Mouse (Mus musculus) thymus, adult 2 months (tissue): ENCODE results near the gene Erbb3. TPM values are rescaled to one million over a fixed set of nuclear protein-coding genes. Genes with fewer than 3 reads are reported as not detected.

ENCODE experiments used
- DNase-seq: peaks from one replicate; pipeline ENCODE4 v3.0.0; 2021
- H3K27ac ChIP-seq: fragments of 200-500 bp; 2 replicates; pipeline ENCODE4 v1.5.1; 2012; ENCODE audit warnings: low read length, control low read depth; ENCODE audit not compliant: control insufficient read depth, insufficient read depth
- H3K27me3 ChIP-seq: fragments of 200-500 bp; 2 replicates; pipeline ENCODE4 v1.6.1; 2012; ENCODE audit warnings: mild to moderate bottlenecking, low read length, moderate library complexity, mixed read lengths; ENCODE audit not compliant: control insufficient read depth, insufficient read depth
- H3K36me3 ChIP-seq: fragments of 200-500 bp; 2 replicates; pipeline ENCODE4 v1.6.1; 2012; ENCODE audit warnings: mild to moderate bottlenecking, low read length, moderate library complexity; ENCODE audit not compliant: control insufficient read depth, insufficient read depth
- H3K4me1 ChIP-seq: fragments of 200-500 bp; replicated peaks from 2 replicates; pipeline ENCODE4 v1.6.1; 2012; ENCODE audit warnings: low read length; ENCODE audit not compliant: control insufficient read depth, insufficient read depth
- H3K4me3 ChIP-seq: fragments of 200-500 bp; 2 replicates; pipeline ENCODE4 v1.5.1; 2012; ENCODE audit warnings: mild to moderate bottlenecking, low read length, control low read depth, moderate library complexity; ENCODE audit not compliant: control insufficient read depth, insufficient read depth
- CTCF ChIP-seq: fragments of 200-500 bp; IDR thresholded peaks from 2 replicates; pipeline ENCODE4 v1.5.1; 2012; ENCODE audit warnings: mild to moderate bottlenecking, control low read depth, low read length, moderate library complexity, borderline replicate concordance; ENCODE audit not compliant: control insufficient read depth, poor library complexity, insufficient read depth; ENCODE audit errors: extremely low read depth
- POLR2A ChIP-seq: fragments of 200-500 bp; IDR thresholded peaks from 2 replicates; pipeline ENCODE4 v1.6.1; 2012; ENCODE audit warnings: mild to moderate bottlenecking, low read length, control low read depth, moderate library complexity; ENCODE audit not compliant: control insufficient read depth, poor library complexity, insufficient read depth; ENCODE audit errors: extremely low read depth
- WGBS: fragments of 180-500 bp; shearing (Covaris S2); methylation state at CpG from one replicate; pipeline ENCODE4 v1.1.7; 2018; 5-methylcytosine and 5-hydroxymethylcytosine counted together
- polyA plus RNA-seq: library from polyadenylated mRNA; depleted of rRNA; stranded (reverse); fragments of >200 nt; gene quantifications from 2 replicates; pipeline ENCODE4 v1.2.3, GENCODE M21; 2012

The Erbb3 gene
- polyA plus RNA-seq, 1 experiment, result 2.8 TPM

DNA sequence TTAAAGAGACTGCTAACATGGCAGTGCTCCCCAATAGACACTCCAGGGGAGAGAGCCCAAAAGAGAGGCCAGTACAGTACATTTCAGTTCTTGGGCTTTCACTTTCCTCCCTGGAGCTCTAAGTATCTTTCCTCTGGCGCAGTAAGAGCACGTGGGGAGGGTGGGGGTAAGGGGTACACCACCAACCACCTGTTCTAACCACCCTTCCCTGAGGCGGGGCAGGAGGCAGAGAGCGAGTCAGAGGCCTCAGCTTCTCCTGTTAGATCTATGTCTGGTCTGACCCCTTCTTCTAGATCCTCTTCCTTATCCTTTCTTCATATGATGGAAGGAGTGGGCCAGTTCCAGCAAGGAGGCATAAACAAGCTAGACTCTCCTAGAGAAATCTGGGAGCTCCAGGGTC is 2.3 kb downstream of the Erbb3 start:
- Histone ChIP-seq H3K27me3 (peaks cover 2% of the 10 kb centered on the region; the same call in 1 of the 2 replicates), H3K36me3 (no peaks in the 10 kb centered on the region), H3K27ac (peak overlapping the region; percentile 31; the same call in 1 of the 2 replicates), H3K4me1 (peaks cover 46% of the 10 kb centered on the region), H3K4me3 (no peak overlapping the region)
- 4% methylated on average over 4 of the region's 4 CpGs for WGBS
- peak; percentile 53 for DNase-seq
- TF ChIP-seq CTCF, result no peak
- no peak for TF ChIP-seq POLR2A

DNA sequence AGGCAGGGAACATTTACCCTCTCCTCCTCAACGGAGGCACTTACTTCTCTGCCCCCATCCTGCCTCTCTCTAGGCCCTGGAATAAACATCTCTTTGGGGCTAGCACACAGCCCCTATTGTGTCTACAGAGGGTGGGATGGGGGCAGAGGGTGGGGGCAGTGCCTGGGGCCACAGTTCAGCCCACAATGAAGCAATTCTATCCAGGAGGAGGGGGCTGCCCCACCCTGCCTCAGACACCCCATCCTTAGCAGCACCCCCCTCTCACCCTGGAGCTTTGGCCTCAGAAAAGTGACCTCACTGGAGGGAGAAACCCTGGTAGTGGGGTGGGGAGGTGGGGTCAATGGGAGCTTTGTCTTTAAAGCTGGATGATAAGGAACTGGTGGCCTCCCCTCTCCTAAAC is 2.9 kb downstream of the Erbb3 start:
- Histone ChIP-seq H3K27me3 (peaks cover 2% of the 10 kb centered on the region; the same call in 1 of the 2 replicates), H3K27ac (no peak overlapping the region), H3K36me3 (no peaks in the 10 kb centered on the region), H3K4me1 (peaks cover 46% of the 10 kb centered on the region), H3K4me3 (no peak overlapping the region)
- no peak for DNase-seq
- TF ChIP-seq POLR2A, result no peak
- no peak for TF ChIP-seq CTCF
- WGBS, result 72% methylated on average over 1 of the region's 1 CpGs

DNA sequence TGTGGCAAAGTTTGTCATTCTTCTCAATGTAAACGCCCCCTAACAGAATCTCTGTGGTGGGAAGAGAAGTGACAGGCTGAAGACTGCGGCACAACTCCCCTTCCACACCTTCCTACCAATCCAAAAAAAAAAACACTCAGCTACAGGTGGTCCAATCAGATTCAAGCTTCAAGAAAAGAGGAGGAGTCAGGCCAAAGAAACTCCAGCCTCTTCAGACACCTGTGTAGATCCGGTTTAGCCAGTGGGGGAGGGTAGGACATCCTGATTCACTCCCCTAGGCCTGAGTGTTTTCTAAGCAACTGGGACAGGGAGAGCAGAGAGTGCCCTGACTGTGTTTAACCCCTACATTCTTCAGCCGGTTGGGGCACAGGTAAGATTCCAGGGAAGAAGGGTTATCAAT is 5.1 kb downstream of the Erbb3 start:
- no peaks in the 10 kb centered on the region for H3K36me3 ChIP-seq

DNA sequence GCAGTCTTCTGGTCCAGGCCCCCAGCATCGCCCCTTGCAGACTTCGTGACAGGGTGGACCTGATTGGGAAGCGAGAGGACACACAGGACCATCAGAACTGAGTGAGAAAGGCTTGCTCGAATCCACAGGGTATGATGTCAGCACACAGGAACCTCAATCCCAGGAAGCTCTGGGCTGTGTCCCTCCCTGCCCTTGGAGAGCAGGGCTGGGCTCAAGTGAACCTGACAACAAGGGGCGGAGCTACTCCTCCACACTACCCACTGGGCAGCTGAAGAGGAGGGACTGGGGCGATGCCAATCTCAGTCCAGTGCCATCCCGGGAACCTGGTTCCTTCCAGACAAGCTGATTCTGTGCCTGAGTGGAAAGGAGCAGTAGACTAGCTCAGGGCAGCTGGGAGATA is 5.8 kb downstream of the Erbb3 start:
- Histone ChIP-seq H3K4me3 (no peak overlapping the region), H3K27ac (no peak overlapping the region), H3K36me3 (no peaks in the 10 kb centered on the region), H3K4me1 (peaks cover 39% of the 10 kb centered on the region), H3K27me3 (no peaks in the 10 kb centered on the region)
- 75% methylated on average over 7 of the region's 7 CpGs for WGBS
- no peak for DNase-seq
- TF ChIP-seq CTCF (no peak), POLR2A (no peak)

More for the DNA sequence above, 5.1 kb downstream of the Erbb3 start:
- peak overlapping the region; percentile 9; the same call in 1 of the 2 replicates for H3K27ac ChIP-seq
- peaks cover 2% of the 10 kb centered on the region; the same call in 1 of the 2 replicates for H3K27me3 ChIP-seq
- WGBS, result 45% methylated on average over 4 of the region's 4 CpGs
- TF ChIP-seq POLR2A (no peak), CTCF (no peak)
- H3K4me3 ChIP-seq, result no peak overlapping the region
- peaks cover 44% of the 10 kb centered on the region for H3K4me1 ChIP-seq
- DNase-seq, result peak; percentile 28

DNA sequence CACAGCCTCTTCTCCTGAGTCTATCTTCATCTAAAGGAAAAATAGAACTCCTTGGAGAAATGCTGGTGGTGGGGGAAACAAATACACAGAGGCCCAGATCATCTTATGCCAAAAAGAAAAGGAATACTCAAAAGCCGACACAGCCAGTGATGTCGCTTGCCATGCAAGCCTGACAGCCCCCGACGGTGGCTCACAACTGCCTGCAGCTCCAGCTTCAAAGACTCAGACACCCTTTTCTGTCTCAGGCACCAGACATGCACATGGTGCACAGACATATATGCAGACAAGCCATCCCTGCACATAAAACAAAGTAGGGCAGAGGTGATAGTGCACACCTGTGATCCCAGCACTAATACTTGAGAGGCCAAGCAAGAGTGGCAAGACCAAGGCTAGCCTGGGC is 9.7 kb downstream of the Erbb3 start:
- Histone ChIP-seq H3K36me3 (no peaks in the 10 kb centered on the region), H3K27ac (no peak overlapping the region), H3K27me3 (no peaks in the 10 kb centered on the region), H3K4me1 (peaks cover 18% of the 10 kb centered on the region), H3K4me3 (no peak overlapping the region)
- no peak for TF ChIP-seq POLR2A
- no peak for TF ChIP-seq CTCF
- no peak for DNase-seq
- 58% methylated on average over 4 of the region's 4 CpGs for WGBS

DNA sequence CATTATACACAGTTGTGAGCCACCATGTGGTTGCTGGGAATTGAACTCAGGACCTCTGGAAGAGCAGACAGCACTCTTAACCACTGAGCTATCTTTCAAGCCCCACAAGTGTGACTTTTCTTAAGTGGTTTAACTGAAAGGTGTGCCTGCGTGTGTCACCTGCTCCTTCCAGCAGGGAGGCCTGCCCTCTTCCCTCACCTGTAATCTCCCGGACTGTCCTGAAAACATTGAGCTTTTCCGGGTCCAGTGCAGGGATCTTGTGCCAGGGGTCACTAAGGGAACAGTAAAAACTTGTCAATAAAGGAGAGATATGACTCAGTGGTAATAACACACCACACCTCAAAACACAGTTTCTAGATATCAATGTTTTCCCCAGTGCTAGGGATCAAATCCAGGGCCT is 10.2 kb downstream of the Erbb3 start:
- Histone ChIP-seq H3K27me3 (no peaks in the 10 kb centered on the region), H3K4me3 (no peak overlapping the region), H3K36me3 (no peaks in the 10 kb centered on the region), H3K4me1 (peaks cover 13% of the 10 kb centered on the region), H3K27ac (no peak overlapping the region)
- TF ChIP-seq CTCF (no peak), POLR2A (no peak)
- no peak for DNase-seq
- 91% methylated on average over 3 of the region's 3 CpGs for WGBS

DNA sequence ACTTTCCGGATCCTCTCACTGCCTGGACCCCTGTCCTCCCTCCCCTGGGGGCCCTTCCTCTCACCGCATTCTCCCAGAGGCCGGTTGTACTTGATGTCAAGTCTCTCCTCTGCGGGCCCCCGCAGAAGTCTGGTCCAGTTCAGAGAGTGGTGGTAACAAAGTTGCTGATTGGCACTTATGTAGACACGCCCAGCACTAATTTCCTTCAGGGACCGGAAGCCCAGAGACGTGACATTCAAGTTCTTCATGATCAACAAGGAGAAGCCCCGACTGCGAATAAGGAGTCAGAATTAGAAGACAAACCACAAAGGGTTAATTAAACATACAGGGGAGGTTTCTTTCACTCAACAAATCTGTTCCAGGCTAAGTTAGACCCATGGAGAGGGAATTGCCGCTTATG is 11.1 kb downstream of the Erbb3 start:
- H3K4me1 ChIP-seq, result peaks cover 9% of the 10 kb centered on the region; the same call in 1 of the 2 replicates
- TF ChIP-seq CTCF, result no peak
- TF ChIP-seq POLR2A, result no peak
- no peak overlapping the region for H3K27ac ChIP-seq
- H3K27me3 ChIP-seq, result no peaks in the 10 kb centered on the region
- H3K4me3 ChIP-seq, result peak overlapping the region; percentile 32
- WGBS, result 73% methylated on average over 11 of the region's 11 CpGs
- no peaks in the 10 kb centered on the region for H3K36me3 ChIP-seq
- DNase-seq, result no peak
